Mouse (Mus musculus) urinary bladder, postnatal 25 days (tissue): ENCODE results near the gene Klf6.

Source experiments
- DNase-seq: peaks from one replicate; pipeline ENCODE4 v3.0.0; 2022; ENCODE audit warnings: low spot score

Gene Klf6

GRCm38 (mm10) chr13:5899641-5900040 is 38.4 kb downstream of the Klf6 start:
- no peak for DNase-seq

GRCm38 (mm10) chr13:5913201-5913600 is 51.9 kb downstream of the Klf6 start:
- DNase-seq, result no peak

GRCm38 (mm10) chr13:5917360-5917759 is 56.1 kb downstream of the Klf6 start:
- DNase-seq, result no peak

- no peak for DNase-seq
Observed at GRCm38 (mm10) chr13:5919966-5920365, 58.7 kb downstream of the Klf6 start.
